Mouse (Mus musculus): Measurements from ENCODE around the gene Alg14.
A peak's percentile ranks its signal among the peaks of the same experiment; 100 is the strongest.

Alg14 gene

DNA sequence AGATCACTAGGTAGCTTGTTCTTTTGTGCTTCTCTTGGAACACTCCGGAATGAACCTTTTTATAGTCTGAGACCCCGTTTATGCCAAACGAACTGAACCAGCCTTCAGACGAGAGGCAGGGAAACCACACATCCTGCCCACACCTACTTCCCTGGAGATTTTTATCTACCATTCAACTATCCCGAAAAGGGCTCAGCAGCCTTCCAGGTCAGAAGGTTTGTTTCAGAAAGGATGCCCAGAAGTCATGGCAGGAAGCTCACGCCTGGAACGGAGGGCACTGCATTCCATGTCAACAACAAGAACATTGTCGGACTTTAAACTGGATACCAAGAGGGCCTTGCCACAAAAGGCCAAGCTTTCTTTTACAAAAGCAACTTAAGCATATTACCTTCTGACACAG lies 73.6 kb downstream of the Alg14 start:
- DNase-seq (ENCODE audit: low read depth), result no peak

DNA sequence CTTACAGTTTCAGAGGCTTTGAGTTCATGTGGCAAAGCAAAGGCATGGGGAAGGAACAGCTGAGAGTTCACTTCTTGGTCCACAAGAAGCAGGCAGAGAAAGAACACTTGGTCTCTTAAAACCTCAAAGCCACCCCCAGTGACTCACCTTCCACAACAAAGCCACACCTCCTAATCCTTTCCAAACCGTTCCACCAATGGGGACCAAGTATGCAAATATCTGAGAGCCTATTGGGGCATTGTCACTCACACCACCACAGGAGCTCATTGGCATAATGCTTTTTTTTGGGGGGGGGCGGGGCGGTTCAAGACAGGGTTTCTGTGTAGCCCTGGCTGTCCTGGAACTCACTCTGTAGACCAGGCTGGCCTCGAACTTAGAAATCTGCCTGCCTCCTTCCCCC lies 77.0 kb downstream of the Alg14 start:
- no peak for DNase-seq (ENCODE audit: low read depth)

DNA sequence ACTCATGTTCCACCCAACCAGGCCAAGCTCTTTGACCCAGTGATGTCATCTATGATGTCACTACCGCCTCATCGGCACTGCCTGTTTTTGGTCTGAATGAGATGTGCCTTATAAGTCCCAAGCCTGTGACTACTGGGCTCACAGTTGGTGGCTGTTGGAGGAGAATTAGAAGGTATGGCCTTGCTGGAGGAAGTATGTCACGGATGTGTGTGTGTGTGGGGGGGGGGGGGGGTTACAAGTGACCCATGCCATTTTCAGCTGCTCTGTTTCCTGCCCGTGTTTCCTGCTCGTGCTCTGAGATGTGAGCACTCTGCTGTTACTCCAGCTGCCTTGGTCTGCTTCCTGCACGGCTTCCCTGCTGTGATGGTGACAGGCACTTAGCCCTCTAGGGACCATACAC lies 77.9 kb downstream of the Alg14 start:
- no peak for DNase-seq (ENCODE audit: low read depth)

DNA sequence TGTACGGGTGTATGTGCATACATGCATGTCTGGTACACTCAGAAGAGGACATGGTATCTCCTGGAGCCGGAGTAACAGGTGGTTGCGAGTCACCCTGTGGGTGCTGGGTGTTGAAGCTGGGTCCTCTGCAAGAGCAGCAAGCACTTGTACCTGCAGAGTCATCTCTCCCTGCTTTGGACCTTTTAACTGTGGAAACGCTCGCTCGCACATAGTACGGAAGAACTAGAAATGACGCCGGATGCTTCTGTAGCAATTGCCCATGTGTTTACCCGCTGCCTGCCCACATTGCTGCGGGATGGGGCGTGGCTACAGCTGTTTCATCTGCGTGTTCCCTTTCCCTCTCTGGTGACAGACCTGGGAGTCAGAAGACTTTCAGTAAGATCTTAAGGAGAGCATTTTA lies 78.7 kb downstream of the Alg14 start:
- no peak for DNase-seq (ENCODE audit: low read depth)

DNA sequence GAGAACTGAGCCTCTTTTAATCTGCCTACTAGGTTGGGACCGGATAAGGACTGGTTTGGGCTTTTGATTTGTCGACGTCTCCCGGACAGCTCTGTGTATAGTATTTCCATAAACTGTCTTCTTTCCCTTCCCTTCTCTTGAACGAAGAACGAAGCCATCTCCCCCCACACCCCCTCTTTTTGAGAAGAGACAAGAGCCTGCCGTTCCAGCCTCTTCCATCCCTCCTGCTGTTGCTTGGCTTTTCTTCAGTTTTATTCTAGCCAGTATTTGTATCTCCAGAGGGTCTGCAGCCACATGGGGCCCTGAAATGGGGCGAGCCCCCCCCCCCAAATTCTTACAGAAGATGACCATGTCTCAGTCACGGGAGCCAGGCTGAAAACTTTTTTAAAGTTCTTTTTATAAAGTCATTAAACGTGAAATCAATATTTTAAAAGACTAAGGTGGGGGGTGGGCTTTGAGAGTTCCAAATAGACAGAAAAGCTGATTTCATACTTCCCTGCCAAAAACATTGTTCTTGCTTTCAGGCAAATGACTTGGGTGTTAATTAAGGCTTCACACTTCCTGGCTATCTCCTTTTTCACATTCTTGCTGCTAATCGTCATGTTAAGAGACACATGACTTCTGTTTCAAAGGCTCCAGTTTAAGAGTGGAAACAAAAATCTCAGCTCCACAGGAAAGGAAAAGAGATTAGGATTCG lies 79.4 kb downstream of the Alg14 start:
- DNase-seq (ENCODE audit: low read depth), result no peak

DNA sequence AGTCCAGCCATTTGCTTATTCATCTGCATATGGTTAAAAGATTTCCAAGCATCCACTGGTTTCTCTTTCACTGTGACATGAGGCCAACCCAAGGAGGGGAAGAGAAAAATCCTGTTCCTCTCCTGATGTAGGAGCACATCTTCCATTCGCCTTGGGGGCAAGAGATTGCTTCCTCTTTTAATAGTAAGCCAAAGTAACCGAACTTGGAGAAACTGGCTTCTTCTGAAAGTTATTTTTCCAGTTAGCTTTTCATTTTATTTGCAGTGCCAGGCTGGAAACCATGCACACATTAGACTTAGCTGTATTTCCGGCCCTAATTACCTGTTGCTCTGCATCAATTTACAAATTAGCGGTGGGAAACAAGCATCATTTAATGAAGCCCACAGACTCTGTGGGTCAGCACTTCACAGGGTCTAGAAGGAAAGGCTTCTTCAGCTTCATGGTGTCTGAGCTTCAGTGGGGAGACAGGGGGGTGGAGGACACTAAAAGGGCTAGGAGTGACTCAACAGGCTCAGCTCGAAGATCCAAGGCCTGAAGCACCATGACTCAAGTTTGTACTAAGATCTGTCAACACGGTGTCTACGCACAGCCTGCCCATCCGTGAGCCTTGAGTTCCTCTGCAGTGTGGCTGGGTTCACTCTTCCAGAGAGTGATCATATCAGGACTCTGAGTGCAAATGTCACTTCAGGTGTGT lies 80.1 kb downstream of the Alg14 start:
- no peak for DNase-seq (ENCODE audit: low read depth)

DNA sequence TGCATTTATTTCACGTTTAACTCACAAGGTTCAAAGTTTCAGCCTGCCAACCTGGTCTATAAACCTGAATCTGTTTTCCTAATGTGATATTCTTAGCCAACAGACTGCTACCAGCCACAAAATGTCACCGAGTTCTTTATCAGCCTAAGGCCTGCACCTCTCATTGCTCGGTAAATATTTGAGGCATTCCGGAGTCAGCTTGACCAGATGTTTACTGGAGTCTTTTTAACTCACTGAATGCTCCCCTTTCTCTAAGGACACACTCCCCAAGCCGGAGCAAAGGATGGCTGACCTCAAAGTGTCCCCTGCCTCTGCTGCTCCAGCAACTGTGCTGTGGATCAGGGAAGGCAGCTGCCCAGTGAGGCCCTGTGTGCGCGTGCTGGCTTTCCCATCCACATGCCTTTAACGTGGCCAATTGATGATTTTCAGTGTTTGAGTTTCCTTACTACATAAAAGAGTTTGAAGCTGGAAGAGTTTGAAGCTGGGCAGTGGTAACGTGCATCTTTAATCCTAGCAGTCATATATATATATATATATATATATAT lies 82.4 kb downstream of the Alg14 start:
- DNase-seq (ENCODE audit: low read depth), result no peak

DNA sequence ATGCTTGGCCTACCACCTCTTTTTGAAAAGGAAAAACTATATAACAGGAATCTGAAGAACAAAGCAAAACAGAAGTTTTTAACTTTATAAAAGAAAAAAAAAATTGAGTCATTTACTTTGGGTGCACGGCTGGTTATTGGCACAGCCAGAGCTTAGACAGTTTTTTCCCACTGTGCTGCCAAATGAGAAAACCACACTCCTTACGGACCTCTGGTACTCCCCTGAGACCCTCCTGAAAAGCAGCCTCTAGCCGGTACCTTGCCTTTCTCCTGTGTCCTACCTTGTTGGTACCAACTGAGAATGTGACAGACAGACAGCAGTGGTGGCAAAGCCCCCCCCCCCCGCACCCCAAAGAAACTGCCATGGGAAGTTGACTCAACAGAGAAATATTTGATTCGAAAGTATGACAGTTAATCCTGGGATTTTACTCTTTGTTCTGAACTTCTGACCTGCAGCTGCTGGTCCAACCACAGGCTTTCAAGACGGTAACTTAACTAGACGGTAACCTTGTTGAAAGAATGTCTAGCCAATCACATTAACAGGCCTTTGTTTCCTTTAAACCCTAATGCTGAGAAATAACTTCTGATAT lies 84.1 kb downstream of the Alg14 start:
- no peak for DNase-seq (ENCODE audit: low read depth)

DNA sequence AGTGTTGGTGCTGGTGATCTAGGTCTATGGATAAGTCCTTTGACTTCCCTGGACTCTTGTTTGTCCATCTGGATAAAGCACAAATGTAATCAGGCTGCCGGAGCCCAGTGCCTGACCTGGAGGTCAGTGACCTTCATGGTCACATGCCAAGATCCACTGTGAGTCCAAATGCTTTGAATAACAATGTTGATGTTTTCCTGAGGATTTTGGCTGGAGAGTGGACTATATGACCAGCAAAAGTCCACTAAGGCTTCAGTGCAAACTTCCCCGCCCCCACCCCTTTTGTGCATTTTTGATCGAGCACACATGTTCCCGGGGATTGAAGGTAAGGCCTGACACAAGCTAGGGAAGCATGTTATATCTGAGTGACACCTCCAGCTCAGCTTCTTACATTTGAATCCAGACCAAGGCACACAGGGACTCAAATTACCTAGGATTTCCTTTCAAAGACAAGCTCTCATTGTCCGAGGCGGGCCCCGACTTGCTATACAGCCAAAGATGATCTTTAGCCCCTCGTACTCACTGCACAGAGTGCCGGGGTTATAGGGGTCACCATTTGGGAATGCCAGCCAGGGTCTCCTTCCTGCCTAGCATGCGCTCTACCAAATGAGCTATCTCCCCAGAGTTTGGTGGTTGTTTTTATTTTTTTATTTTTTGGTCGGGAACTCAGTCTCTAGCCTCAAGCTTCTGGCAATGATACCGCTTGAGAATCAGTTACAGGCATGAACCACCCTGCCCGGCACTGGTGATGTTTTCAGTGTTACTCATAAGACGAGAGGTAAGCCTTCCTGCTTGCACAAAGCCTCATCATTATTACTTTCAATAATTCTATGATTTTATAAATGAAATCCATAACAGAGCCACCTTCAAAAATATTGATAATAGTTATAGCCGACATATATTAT lies 87.4 kb downstream of the Alg14 start:
- no peak for DNase-seq (ENCODE audit: low read depth)

DNA sequence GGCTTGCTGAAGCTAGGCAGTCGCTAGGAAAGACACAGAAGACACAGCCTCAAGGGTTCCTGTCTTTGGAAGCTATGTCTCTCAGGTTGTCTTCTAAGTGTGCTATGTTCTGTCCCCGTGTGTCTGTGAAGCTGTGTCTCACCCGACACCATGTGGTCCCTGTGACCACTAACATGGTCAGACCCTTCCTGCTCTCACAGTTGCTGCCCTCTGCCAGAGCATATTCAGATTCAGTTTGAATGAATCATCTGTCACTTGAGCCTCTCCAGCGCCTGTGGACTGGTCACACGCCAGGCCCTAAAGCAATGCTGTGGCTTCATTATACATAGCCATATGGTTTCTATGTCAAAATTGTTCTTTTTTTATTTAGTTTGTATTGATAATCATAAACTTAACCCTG lies 88.1 kb downstream of the Alg14 start:
- DNase-seq (ENCODE audit: low read depth), result no peak

DNA sequence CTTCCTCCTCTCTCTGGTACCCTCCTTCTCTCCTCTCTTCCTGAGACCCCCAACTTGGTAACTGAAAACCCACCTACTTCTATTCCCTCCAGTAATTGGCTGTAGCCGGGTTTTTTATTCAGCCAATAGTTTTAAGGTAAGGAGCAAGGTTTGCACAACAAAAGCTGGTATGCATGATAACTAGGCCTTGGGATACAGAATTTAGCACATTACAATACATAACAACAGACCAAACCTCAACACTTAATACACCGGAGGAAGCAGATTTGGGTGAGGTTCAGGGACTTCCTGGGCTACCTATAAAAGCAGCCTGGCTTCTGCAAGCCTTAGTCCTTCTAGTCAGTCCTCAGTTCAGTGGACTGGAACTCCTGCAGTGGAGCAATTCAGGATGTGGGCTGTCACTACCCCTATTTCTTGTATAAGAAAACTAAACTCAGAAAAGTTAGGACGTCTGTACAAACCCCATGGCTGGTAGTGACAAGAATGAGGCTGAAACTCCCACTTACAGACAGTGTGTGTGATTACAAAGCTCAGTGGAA lies 96.0 kb downstream of the Alg14 start:
- DNase-seq (ENCODE audit: low read depth), result no peak

DNA sequence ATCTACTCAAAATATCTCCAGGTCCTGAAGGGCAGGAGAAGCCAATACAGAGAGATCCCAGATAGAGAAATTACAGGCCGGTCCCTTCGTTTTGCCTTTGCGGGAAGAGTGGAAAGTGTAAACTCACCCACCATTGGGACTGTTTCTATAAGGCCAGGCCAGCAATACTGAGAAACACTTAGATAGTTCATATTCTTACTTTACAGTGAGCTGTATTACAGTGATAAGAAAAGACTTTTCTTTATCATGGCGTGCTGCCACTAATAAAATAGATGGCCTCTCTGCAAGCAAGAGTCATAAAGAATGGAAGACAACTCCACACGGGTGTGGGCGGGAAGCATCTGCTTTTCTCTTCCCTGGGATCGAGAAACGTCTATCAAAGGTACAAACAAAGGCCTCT lies 97.8 kb downstream of the Alg14 start:
- DNase-seq (ENCODE audit: low read depth), result peak; percentile 29

DNA sequence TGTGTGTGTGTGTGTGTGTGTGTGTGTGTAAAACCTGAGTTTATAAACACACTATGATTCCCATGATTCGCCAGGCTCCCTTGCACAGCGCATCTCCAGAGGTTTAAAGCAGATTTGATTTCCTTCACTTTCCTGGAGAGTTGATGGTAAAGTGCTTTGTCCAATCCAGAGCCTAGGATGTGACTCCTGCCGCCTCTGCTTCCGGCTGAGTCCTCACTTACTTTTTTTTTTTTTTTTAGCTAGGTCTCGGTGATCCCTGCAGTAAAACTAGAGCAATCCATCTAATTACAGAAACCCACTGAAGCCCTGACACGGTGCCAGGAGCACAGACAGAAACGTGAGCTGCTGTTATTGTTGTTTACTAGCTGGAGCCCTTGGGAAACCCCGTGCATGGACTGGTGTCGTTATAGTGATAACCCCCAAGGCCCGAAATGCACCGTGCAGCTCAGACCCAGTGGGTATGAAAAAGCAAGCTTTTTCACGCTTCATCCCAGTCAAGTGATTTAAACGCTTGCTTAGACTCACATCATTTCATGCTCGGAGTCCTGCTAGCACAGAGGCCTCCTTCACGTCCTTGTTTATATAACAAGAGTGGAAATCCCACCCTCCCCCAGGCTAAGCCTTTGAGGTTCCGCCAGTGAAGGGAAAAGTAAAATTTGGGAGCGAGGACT lies 98.4 kb downstream of the Alg14 start:
- no peak for DNase-seq (ENCODE audit: low read depth)

DNA sequence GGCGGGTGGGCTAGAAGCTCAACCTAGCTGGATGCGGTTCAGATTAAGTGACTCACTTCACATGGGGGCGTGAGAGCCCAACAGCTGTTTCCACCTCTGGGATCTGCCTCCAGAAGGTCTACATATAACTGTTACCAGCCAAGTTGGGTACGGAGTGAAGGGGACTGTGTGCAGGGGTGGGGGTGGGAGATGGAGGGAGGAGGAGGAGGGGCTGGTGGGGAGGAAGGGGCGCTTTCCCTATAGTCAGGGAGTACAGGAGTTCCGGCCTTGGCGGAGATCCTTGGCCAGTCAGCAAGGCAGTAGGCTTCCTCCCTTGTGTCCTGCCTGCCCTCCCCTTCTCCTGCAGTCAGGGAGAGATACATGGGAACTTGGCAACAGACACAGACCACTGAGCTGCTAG lies 99.2 kb downstream of the Alg14 start:
- no peak for DNase-seq (ENCODE audit: low read depth)

DNA sequence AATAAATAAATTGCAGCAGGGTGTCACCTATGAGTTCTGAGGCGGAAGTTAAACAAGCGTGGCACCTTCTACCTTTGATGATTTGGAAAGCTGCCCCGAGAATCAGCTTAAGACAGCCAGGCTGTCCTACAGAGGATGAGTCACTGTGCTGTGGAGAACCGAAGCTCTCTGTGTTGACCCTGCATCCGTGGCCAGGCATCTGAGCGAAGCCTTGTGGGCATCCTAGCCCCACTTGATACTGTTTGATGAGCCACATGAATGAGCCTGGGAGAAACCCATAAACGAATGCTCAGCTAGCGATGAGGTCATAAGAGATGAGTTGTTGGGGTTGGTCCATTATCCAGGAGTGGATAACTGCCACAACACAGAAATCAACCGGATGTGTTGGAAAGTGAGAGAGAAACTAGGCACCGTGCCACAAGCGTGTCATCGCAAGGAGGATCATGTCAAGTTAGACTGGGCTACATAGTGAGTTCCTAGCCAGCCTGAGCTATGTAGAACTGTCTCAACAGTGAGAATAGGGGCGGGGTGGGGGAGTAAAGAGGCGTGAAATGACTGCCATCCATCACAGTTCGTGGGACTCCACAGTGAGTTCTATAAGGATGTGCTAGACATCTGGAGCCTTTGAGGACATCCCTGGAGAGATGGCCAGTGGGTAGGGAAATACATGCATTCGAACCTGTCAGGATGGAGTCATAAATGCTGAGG lies 104.2 kb downstream of the Alg14 start:
- DNase-seq (ENCODE audit: low read depth), result no peak

DNA sequence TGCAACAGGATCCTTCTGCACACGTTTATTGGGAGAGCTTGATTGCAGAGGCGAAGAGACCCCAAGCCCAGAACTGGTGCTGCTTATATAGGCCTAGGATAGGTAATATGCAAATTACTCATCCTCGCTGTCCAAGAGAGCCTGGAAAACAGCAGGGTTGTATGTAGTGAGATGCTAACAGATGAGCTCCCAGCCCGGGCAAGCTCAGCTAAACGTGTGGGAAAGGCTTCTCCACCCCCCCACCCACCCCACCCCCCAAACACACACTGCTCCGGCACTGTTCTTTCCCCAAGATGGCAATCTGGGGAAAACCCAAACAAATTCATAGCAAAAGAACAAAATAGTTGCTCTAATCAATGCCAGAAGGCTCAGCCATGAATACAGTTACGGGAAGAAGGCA lies 105.0 kb downstream of the Alg14 start:
- no peak for DNase-seq (ENCODE audit: low read depth)

DNA sequence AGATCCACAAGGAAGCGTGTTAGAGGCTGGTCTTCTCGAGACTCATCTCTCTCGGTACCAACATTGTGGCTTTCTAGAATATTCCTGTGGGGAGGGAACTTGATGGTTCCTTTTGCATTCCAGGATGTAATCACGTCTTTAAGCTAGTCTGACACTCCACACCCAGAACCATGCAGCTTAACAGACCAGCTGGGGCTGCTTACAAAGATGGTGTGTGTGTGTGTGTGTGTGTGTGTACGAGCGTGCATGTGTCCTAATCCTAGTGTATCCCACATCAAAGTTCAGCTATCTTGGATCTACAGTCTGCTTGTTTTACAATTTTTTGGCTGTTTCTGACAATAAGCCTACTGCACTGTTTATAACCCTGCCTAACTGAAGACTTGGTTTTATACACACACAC lies 105.4 kb downstream of the Alg14 start:
- DNase-seq (ENCODE audit: low read depth), result no peak

DNA sequence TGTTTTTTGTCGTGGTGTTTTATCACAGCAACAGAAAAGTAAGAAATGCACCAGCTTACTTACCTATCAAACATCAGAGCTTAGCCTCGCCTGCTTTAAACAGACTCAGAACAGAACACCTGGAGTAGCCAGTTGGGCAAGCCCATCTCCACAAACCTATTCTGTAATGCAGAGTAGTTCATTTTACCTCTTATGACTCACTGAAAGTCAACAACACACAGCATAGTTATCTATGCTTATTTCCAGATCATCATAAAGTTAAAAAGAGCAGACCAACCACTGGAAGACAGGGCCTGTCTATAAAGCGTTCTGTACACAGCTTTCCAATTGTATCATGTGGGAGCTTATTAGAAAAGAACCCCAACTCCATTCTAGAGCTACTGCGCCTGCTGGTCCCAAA lies 109.8 kb downstream of the Alg14 start:
- DNase-seq (ENCODE audit: low read depth), result no peak

DNA sequence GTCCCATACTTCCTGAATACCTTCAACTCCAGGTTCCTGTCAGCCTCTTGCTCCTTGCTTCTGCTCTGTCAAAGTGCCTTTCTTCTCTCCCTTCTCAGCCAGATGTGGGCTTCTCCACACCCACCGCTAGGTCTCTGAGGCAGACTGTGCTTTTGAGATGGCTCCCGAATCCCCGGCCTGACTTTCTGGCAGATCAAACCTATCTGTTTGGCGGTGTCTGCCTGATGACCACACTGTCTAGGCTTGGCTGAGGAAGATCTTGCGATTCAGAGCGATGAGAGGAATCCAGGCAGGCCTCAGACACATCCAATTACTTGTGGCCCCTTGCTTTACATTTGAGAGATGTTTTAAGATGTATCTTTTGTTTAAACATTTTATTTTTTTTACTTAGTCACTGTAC lies 110.5 kb downstream of the Alg14 start:
- DNase-seq (ENCODE audit: low read depth), result no peak

DNA sequence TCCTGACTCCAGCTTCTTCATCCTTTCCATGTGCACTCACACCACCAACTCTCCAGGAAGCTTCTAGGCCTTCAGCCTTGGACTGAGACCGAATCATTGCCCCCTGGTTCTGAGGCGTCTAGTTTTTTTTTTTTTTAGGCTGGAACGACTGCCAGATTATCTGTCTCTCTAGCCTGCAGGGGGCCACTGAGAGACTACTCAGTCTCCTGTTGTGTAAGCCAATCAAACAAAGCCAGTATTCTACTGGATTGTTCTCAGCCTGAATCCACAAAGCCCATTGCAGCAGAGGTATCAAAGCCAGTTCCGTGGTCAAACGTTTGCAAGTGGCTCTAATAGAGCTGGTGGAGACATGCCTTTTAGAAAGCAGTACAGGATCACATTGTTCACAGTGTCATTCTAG lies 111.9 kb downstream of the Alg14 start:
- DNase-seq (ENCODE audit: low read depth), result no peak

DNA sequence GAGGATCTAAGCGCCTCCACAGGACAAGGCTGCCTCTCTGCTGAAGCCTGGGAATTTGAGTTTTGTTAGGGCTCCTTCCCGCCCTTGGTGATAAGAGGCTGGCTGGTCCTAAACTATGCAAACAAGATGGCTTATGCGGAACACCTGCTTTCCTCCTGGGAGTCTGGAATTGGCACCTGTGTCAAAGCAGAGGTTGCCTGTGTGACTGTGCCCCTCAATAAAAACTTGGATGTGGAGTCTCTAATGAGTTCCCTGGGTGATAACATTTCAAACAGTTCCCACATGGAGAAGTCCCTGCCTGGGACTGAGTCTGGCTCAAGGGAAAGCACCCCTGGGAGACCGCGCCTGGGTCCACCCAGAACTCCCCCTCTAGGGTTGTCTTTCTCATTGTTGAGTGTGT lies 113.5 kb downstream of the Alg14 start:
- DNase-seq (ENCODE audit: low read depth), result no peak
